Mouse (Mus musculus) kidney, postnatal 0 days (tissue): ENCODE results near the gene Gm20388. TPM values are rescaled to one million over a fixed set of nuclear protein-coding genes. Genes with fewer than 3 reads are reported as not detected.

ENCODE experiments used
- ATAC-seq: fragments of 200-750 bp; cut with Nextera tagmentation; replicated peaks from 2 replicates; pipeline ENCODE4 v1.8.0; 2017; ENCODE audit warnings: low read depth, moderate number of reproducible peaks, moderate TSS enrichment, moderate library complexity; ENCODE audit not compliant: low FRiP score
- DNase-seq: peaks from one replicate; pipeline ENCODE4 v3.0.0-alpha.2; 2016; ENCODE audit warnings: low spot score
- H3K27ac ChIP-seq: fragments of 300-500 bp; sonication (generic); 2 replicates; pipeline ENCODE4 v1.5.1; 2014; ENCODE audit warnings: mild to moderate bottlenecking
- H3K27me3 ChIP-seq: fragments of 300-500 bp; sonication (generic); 2 replicates; pipeline ENCODE4 v1.6.1; 2014; ENCODE audit warnings: low read length, mixed read lengths; ENCODE audit not compliant: insufficient read depth
- H3K36me3 ChIP-seq: fragments of 300-500 bp; sonication (generic); 2 replicates; pipeline ENCODE4 v1.6.1; 2014; ENCODE audit warnings: low read length, mixed read lengths; ENCODE audit not compliant: insufficient read depth
- H3K4me1 ChIP-seq: fragments of 300-500 bp; sonication (generic); replicated peaks from 2 replicates; pipeline ENCODE4 v1.6.1; 2014; ENCODE audit warnings: antibody characterized with exemption, low read length, mixed read lengths; ENCODE audit not compliant: insufficient read depth
- H3K4me2 ChIP-seq: fragments of 300-500 bp; sonication (generic); 2 replicates; pipeline ENCODE4 v1.6.1; 2014; ENCODE audit warnings: mild to moderate bottlenecking, low read length, moderate library complexity, mixed read lengths
- H3K4me3 ChIP-seq: fragments of 300-500 bp; sonication (generic); replicated peaks from 2 replicates; pipeline ENCODE4 v1.5.1; 2014; ENCODE audit warnings: low read depth, low read length
- H3K9ac ChIP-seq: fragments of 300-500 bp; sonication (generic); 2 replicates; pipeline ENCODE4 v1.6.1; 2014; ENCODE audit warnings: low read depth, low read length
- H3K9me3 ChIP-seq: fragments of 300-500 bp; sonication (generic); replicated peaks from 2 replicates; pipeline ENCODE4 v1.6.1; 2016; ENCODE audit warnings: low read length, inconsistent platforms, mixed read lengths
- CTCF ChIP-seq: IDR thresholded peaks from 2 replicates; pipeline ENCODE4 v1.5.1; 2016; ENCODE audit warnings: antibody characterized with exemption, low read depth, mild to moderate bottlenecking, moderate library complexity
- WGBS: fragments of 180-500 bp; shearing (Covaris S2); extraction: QIAGEN DNeasy Blood & Tissue Kit; methylation state at CpG from one replicate; pipeline ENCODE4 v1.1.7; 2014; 5-methylcytosine and 5-hydroxymethylcytosine counted together
- polyA plus RNA-seq: library from polyadenylated mRNA; unstranded; fragments of >200 nt; fragmentation: Nextera tagmentation; extraction: Ambion mirVana; gene quantifications from 2 replicates; pipeline ENCODE4 v1.2.1, GENCODE M21; 2015

Gene Gm20388
- polyA plus RNA-seq, 1 experiment from 2014 or later: not detected

DNA sequence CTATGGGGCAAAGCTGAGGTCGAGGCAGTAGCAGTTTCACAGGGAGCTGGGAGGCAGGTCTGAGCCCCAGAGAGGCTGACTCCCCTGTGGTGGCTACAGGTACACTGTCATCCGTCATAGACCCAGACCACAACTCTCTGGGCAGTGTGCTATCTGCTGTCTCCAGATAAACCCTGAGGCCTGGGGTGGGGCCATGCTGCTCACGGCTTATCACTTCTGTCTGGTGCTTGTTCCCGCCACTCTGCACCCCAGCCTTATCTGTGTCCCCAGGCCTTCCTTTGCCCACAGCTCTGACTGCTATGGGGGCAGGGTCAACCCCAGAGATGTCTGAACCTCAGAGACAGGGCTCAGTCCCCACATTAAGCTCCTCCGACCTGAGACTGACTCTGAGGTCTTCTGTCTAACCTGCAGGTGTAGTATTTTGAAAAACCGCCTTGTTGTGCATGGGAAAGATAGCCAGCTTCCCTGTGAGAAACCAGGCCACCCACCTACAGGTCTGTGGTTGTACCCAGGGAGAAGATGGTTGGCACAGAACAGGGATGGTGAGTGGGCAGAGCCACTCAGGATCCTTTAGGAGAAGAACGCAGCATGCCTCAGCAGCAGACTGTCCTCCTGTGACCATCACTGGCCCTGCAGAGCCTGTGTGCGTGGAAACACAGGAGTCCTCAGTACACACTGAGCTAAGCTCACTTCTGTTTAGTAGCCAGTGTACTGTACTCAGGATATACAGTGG lies 461.2 kb downstream of the Gm20388 start:
- Histone ChIP-seq H3K27ac (no peak overlapping the region), H3K36me3 (no peaks in the 10 kb centered on the region), H3K9me3 (no peaks in the 10 kb centered on the region), H3K4me3 (no peak overlapping the region), H3K9ac (0 out of 2 replicates have a peak overlapping the region, but pooled peaks have one; percentile 13), H3K4me1 (peaks cover 42% of the 10 kb centered on the region), H3K27me3 (no peaks in the 10 kb centered on the region), H3K4me2 (no peak overlapping the region)
- 80% methylated on average over 8 of the region's 8 CpGs for WGBS
- ATAC-seq: no peak
- no peak for DNase-seq
- TF ChIP-seq CTCF: no peak

DNA sequence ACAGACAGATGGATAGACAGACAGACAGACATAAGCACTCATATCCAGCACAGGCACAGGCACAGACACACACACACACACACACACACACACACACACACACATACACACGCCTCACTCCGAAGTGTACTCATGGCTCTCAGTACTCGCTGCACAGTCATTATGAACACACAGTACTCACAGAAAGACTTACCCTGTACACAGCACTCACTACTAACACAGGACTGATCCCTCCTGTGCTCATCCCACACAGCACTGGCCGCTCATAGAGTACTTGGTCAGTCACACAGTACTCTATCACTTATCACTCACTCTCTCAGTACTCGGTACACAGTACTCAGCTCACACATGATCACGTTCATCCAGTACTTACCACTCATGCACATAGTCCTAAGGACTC lies 462.0 kb downstream of the Gm20388 start:
- WGBS: 91% methylated on average over 6 of the region's 6 CpGs
- Histone ChIP-seq H3K36me3 (no peaks in the 10 kb centered on the region), H3K4me1 (peaks cover 49% of the 10 kb centered on the region), H3K27me3 (no peaks in the 10 kb centered on the region), H3K9ac (no peak overlapping the region), H3K4me2 (no peak overlapping the region), H3K4me3 (no peak overlapping the region), H3K9me3 (no peaks in the 10 kb centered on the region), H3K27ac (no peak overlapping the region)
- ATAC-seq: no peak
- TF ChIP-seq CTCF: no peak
- DNase-seq: no peak

DNA sequence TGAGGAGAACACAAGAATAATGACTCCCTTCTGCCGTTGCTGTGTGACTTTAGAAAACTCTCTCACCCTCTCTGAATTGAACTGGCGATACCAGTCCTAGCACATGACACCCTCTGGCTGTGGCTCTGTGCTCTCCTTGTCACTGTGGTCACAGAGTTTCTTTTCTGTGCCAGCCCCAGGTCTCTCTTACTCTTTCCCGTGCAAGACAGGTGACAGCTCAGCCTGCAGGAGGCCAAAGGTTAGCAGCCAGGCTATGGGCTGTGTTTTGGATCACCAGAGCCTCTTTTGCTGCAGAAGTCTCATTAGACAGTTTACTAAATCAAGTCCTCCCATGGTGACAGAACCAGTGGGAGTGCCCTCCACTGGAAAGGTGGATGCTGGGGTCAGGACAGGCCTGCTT lies 463.0 kb downstream of the Gm20388 start:
- Histone ChIP-seq H3K4me1 (peaks cover 52% of the 10 kb centered on the region), H3K27ac (peak overlapping the region; percentile 70; the same call in 1 of the 2 replicates), H3K4me2 (no peak overlapping the region), H3K36me3 (no peaks in the 10 kb centered on the region), H3K27me3 (no peaks in the 10 kb centered on the region), H3K9ac (no peak overlapping the region), H3K9me3 (no peaks in the 10 kb centered on the region), H3K4me3 (no peak overlapping the region)
- no peak for TF ChIP-seq CTCF
- WGBS: 42% methylated on average over 3 of the region's 3 CpGs
- ATAC-seq (no peak; the same call in 1 of the 2 replicates), DNase-seq (peak; percentile 76)

- peaks cover 49% of the 10 kb centered on the region for H3K4me1 ChIP-seq
These were observed 463.4 kb downstream of the Gm20388 start for GRCm38 (mm10) chr8:120374070-120374469.

DNA sequence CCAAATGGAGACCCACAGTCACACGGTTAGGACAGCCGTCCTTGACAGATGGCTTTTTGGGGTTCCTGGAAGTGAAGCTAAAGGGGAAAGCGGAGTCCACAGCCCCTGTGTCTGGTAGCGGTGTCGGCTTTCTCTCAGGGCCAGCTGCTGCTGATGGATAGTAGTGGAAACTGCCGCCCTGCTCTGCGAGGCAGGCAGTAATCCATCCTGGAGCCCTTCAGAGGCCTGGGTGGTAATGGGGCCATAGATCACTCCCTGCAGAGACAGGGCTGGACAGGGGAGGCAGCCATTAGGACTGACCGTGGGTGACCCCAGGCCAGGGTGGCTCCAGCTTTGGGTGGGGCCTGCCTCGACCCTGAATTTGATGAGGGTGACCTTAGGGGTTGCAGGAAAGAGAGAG lies 463.9 kb downstream of the Gm20388 start:
- 24% methylated on average over 9 of the region's 9 CpGs for WGBS
- Histone ChIP-seq H3K36me3 (no peaks in the 10 kb centered on the region), H3K9ac (no peak overlapping the region), H3K4me3 (no peak overlapping the region), H3K4me1 (peaks cover 45% of the 10 kb centered on the region), H3K27me3 (no peaks in the 10 kb centered on the region), H3K9me3 (no peaks in the 10 kb centered on the region), H3K4me2 (0 out of 2 replicates have a peak overlapping the region, but pooled peaks have one; percentile 8), H3K27ac (peak overlapping the region; percentile 70)
- ATAC-seq: peak; percentile 69
- DNase-seq: peak; percentile 94
- no peak for TF ChIP-seq CTCF

More at GRCm38 (mm10) chr8:120374070-120374469, 463.4 kb downstream of the Gm20388 start:
- WGBS: 46% methylated on average over 1 of the region's 1 CpGs
- H3K9ac ChIP-seq: no peak overlapping the region
- ATAC-seq: peak; percentile 0; the same call in 1 of the 2 replicates
- H3K9me3 ChIP-seq: no peaks in the 10 kb centered on the region
- DNase-seq: no peak
- H3K4me2 ChIP-seq: no peak overlapping the region
- TF ChIP-seq CTCF: no peak
- H3K4me3 ChIP-seq: no peak overlapping the region
- H3K36me3 ChIP-seq: no peaks in the 10 kb centered on the region
- no peaks in the 10 kb centered on the region for H3K27me3 ChIP-seq
- H3K27ac ChIP-seq: peak overlapping the region; percentile 70

GRCm38 (mm10) chr8:120375170-120375569 lies 464.5 kb downstream of the Gm20388 start:
- H3K36me3 ChIP-seq: no peaks in the 10 kb centered on the region
- H3K9ac ChIP-seq: no peak overlapping the region
- peaks cover 44% of the 10 kb centered on the region for H3K4me1 ChIP-seq
- no peak for TF ChIP-seq CTCF
- H3K9me3 ChIP-seq: no peaks in the 10 kb centered on the region
- no peak overlapping the region for H3K4me3 ChIP-seq
- peak; percentile 55 for ATAC-seq
- H3K27ac ChIP-seq: peak overlapping the region; percentile 70; the same call in 1 of the 2 replicates
- 38% methylated on average over 5 of the region's 5 CpGs for WGBS
- DNase-seq: peak; percentile 95
- H3K4me2 ChIP-seq: 0 out of 2 replicates have a peak overlapping the region, but pooled peaks have one; percentile 8
- H3K27me3 ChIP-seq: no peaks in the 10 kb centered on the region
